Mouse (Mus musculus) thymus, adult 2 months (tissue): Measurements from ENCODE around the gene Plxnd1.

Experiments used
- CTCF ChIP-seq: fragments of 200-500 bp; IDR thresholded peaks from 2 replicates; pipeline ENCODE4 v1.5.1; 2012; ENCODE audit warnings: mild to moderate bottlenecking, control low read depth, low read length, moderate library complexity, borderline replicate concordance; ENCODE audit not compliant: control insufficient read depth, poor library complexity, insufficient read depth; ENCODE audit errors: extremely low read depth
- POLR2A ChIP-seq: fragments of 200-500 bp; IDR thresholded peaks from 2 replicates; pipeline ENCODE4 v1.6.1; 2012; ENCODE audit warnings: mild to moderate bottlenecking, low read length, control low read depth, moderate library complexity; ENCODE audit not compliant: control insufficient read depth, poor library complexity, insufficient read depth; ENCODE audit errors: extremely low read depth

- no peak for TF ChIP-seq POLR2A
- no peak for TF ChIP-seq CTCF
Measured at GRCm38 (mm10) chr6:115958445-115958844, 36.4 kb downstream of the Plxnd1 start.
